Mouse (Mus musculus) lung, embryonic 16.5 days (tissue): Measurements from ENCODE around the gene Fbxo6. TPM values are rescaled to one million over a fixed set of nuclear protein-coding genes. Genes with fewer than 3 reads are reported as not detected.
A peak's percentile ranks its signal among the peaks of the same experiment; 100 is the strongest.
"Not testable (repeated sequence)": the region's sequence is repeated elsewhere in the genome, so short reads cannot be mapped to it uniquely, and the experiment has no call there.

Experiments used
- ATAC-seq: fragments of 200-750 bp; cut with Nextera tagmentation; 2 replicates; pipeline ENCODE4 v1.8.0; 2017; ENCODE audit warnings: low read depth, mild to moderate bottlenecking, moderate library complexity
- H3K27ac ChIP-seq: fragments of 300-500 bp; sonication (generic); 2 replicates; pipeline ENCODE4 v1.5.1; 2014; ENCODE audit warnings: mild to moderate bottlenecking, control low read depth, low read length
- H3K27me3 ChIP-seq: fragments of 300-500 bp; sonication (generic); 2 replicates; pipeline ENCODE4 v1.6.1; 2014; ENCODE audit warnings: low read depth, low read length, mixed read lengths; ENCODE audit not compliant: control insufficient read depth, insufficient read depth
- H3K36me3 ChIP-seq: fragments of 300-500 bp; sonication (generic); 2 replicates; pipeline ENCODE4 v1.6.1; 2014; ENCODE audit warnings: low read length; ENCODE audit not compliant: control insufficient read depth, insufficient read depth
- H3K4me1 ChIP-seq: fragments of 300-500 bp; sonication (generic); replicated peaks from 2 replicates; pipeline ENCODE4 v1.6.1; 2014; ENCODE audit warnings: low read length, mixed read lengths; ENCODE audit not compliant: control insufficient read depth, insufficient read depth
- H3K4me2 ChIP-seq: fragments of 300-500 bp; sonication (generic); 2 replicates; pipeline ENCODE4 v1.6.1; 2014; ENCODE audit warnings: low read depth, low read length, control low read depth
- H3K4me3 ChIP-seq: fragments of 300-500 bp; sonication (generic); 2 replicates; pipeline ENCODE4 v1.5.1; 2014; ENCODE audit warnings: mild to moderate bottlenecking, low read length, control low read depth
- H3K9ac ChIP-seq: fragments of 300-500 bp; sonication (generic); 2 replicates; pipeline ENCODE4 v1.6.1; 2014; ENCODE audit warnings: low read length, control low read depth
- H3K9me3 ChIP-seq: fragments of 300-500 bp; sonication (generic); 2 replicates; pipeline ENCODE4 v1.6.1; 2016; ENCODE audit warnings: low read length; ENCODE audit not compliant: control insufficient read depth
- WGBS: fragments of 180-500 bp; shearing (Covaris S2); extraction: QIAGEN DNeasy Blood & Tissue Kit; methylation state at CpG from one replicate; pipeline ENCODE4 v1.1.7; 2014; 5-methylcytosine and 5-hydroxymethylcytosine counted together
- polyA plus RNA-seq: library from polyadenylated mRNA; unstranded; fragments of >200 nt; fragmentation: Nextera tagmentation; extraction: Ambion mirVana; gene quantifications from 2 replicates; pipeline ENCODE4 v1.2.1, GENCODE M21; 2015

The Fbxo6 gene
- 13.7 and 17.3 TPM in 2 replicates for polyA plus RNA-seq

DNA sequence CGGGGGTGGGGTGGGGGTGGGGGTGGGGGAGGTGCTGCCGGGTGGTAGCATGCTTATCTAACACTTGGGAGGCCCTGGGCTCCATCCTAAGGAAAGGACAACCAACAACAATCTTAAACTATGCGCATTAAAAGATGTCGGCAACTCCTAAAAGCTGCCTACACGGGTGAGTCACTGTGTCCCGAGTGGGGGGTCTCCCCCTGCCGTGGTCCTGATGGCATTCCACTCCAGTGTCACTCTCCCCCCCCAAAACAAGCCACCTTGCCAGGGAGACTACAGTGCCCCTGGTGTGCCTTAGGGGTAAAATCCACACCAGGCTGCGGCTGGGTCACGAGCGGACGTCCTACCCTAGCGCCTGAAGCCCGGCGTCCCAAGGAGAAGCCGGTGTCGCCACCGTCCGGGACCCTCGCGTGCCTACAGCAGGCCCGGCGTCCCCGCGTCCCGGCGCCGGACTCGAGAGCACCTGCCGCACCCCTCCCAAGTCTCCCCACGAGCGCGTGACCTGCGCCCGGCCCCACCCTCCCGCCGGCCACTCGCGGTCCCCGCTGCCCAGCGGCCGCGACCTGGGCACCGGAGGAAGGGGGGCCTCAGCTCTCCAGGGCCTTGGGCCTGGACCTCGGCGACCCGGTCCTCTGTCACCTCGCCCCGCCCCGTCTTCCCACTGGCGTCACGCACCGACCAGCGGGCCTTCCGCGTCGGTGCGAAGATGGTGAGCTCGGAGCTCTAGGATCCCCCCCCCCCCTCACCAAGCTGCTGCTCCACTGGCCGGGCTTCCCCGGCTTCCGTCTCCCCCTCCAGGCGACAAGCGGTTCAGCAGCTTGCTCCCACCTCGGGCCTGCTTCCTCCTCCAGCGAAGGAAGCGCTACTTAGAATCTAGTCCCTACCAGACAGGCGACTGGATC is at the start of gene Fbxo6:
TSS of gene Fbxo6 (minus strand) at position 874 of the 902 bp plus-strand sequence.
- under 1% methylated on average over 54 of the region's 67 CpGs for WGBS
- peak within 1 kb of the TSS; percentile 96 for H3K4me2 ChIP-seq

DNA sequence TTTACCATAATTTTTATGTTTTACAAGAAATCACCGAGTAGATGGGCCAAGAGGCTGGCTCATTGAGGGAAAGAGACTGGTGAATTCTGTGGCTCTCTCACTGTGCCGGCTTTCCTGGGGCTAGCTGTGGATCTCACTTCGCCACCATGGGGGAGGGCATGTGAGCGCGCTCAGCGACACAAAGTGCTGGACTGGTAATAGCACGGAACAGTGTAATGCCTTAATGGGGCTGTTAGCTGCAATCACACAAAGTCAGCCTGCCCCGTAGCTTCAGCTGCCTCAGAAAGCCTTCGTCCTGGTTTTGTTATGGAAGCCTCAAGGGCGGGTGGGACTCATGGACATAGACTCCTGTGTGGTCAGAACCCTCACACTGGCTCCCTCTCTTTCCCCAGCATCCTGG is 46.8 kb upstream of the Fbxo6 start:
- no peaks in the 10 kb centered on the region for H3K4me1 ChIP-seq
- no peak overlapping the region for H3K27ac ChIP-seq
- no peaks in the 10 kb centered on the region for H3K27me3 ChIP-seq
- no peak overlapping the region for H3K9ac ChIP-seq
- no peak overlapping the region for H3K4me2 ChIP-seq
- H3K4me3 ChIP-seq, result no peak overlapping the region
- no peaks in the 10 kb centered on the region for H3K9me3 ChIP-seq
- 62% methylated on average over 10 of the region's 10 CpGs for WGBS
- no peaks in the 10 kb centered on the region for H3K36me3 ChIP-seq
- ATAC-seq, result no peak

More for the DNA sequence above, at the start of gene Fbxo6:
- peaks cover 6% of the 10 kb centered on the region; the same call in 1 of the 2 replicates for H3K4me1 ChIP-seq
- peak within 1 kb of the TSS; percentile 76 for H3K9ac ChIP-seq
- H3K27me3 ChIP-seq, result no peaks in the 10 kb centered on the region
- ATAC-seq, result peak; percentile 91
- H3K27ac ChIP-seq, result peak within 1 kb of the TSS; percentile 70
- peak within 1 kb of the TSS; percentile 72 for H3K4me3 ChIP-seq
- H3K9me3 ChIP-seq, result no peaks in the 10 kb centered on the region
- no peaks in the 10 kb centered on the region for H3K36me3 ChIP-seq

DNA sequence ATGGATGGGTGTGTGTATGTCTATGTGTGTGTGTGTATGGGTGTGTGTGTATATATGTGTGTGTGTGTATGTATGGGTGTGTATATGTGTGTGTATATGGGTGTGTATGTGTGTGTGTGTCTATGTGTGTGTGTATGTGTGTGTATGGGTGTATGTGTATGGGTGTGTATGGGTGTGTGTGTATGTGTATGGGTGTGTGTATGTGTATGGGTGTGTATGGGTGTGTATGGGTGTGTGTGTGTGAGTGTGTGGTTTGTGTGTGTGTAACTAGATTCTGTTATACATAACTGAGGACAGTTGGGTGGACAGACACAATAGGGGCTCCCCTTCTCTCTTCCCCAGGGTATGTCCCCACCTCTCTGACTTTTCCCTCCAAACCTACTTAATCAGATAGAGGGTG is 42.5 kb upstream of the Fbxo6 start:
- Histone ChIP-seq H3K9me3 (no peaks in the 10 kb centered on the region), H3K36me3 (no peaks in the 10 kb centered on the region), H3K27ac (no peak overlapping the region), H3K4me2 (no peak overlapping the region), H3K27me3 (no peaks in the 10 kb centered on the region), H3K4me3 (no peak overlapping the region), H3K9ac (no peak overlapping the region), H3K4me1 (no peaks in the 10 kb centered on the region)
- no peak for ATAC-seq

- no peaks in the 10 kb centered on the region for H3K9me3 ChIP-seq
- ATAC-seq, result no peak
Measured at GRCm38 (mm10) chr4:148192707-148193245, 40.8 kb upstream of the Fbxo6 start.

DNA sequence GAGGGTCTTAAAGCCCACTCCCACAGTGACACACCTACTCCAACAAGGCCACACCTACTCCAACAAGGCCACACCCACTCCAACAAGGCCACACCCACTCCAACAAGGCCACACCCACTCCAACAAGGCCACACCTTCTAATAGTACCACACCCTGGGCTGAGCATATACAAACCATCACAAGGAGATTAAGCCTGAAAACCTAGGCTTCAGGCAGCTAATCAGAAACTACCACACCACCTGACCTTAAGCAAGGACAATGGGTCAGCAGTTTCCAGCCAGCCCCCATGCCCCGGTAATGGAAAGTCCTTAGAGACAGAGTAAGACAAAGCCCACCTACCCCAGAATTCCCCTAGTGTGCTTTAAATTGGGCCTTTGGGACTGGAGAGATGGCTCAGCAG is 36.8 kb upstream of the Fbxo6 start:
- not testable (repeated sequence) for H3K36me3 ChIP-seq, H3K9ac ChIP-seq, ATAC-seq, H3K4me3 ChIP-seq, H3K4me1 ChIP-seq, H3K27ac ChIP-seq, H3K4me2 ChIP-seq, H3K9me3 ChIP-seq, H3K27me3 ChIP-seq
- 92% methylated on average over 1 of the region's 1 CpGs for WGBS

More at GRCm38 (mm10) chr4:148192707-148193245, 40.8 kb upstream of the Fbxo6 start:
- Histone ChIP-seq H3K4me2 (no peak overlapping the region), H3K4me1 (no peaks in the 10 kb centered on the region), H3K9ac (no peak overlapping the region), H3K27ac (no peak overlapping the region), H3K27me3 (no peaks in the 10 kb centered on the region), H3K36me3 (no peaks in the 10 kb centered on the region), H3K4me3 (no peak overlapping the region)
- 25% methylated on average over 11 of the region's 11 CpGs for WGBS

DNA sequence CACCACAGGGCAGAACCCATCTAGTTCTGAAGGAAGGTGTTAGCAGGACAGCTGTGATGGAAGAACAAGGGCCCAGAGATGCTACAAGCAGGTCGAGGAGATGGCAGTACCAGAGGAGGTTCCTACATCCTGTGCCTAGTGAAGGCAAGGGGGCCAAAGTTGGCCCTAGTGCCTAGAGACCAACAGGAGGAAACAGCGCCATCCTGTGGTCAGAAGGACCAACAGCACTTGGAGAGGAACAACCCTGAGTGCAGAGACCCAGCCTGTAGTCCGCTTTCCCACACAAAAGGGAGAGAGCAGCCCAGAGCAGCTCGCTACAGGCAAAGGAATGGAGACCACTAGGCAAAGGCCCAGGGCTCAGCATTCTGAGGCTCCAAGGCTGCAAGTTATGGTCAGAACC is 33.9 kb upstream of the Fbxo6 start:
- Histone ChIP-seq H3K4me2 (no peak overlapping the region), H3K36me3 (no peaks in the 10 kb centered on the region), H3K4me3 (no peak overlapping the region), H3K9ac (no peak overlapping the region), H3K9me3 (no peaks in the 10 kb centered on the region), H3K27ac (no peak overlapping the region), H3K4me1 (no peaks in the 10 kb centered on the region), H3K27me3 (no peaks in the 10 kb centered on the region; the same call in 1 of the 2 replicates)
- ATAC-seq, result no peak
- 57% methylated on average over 4 of the region's 4 CpGs for WGBS

DNA sequence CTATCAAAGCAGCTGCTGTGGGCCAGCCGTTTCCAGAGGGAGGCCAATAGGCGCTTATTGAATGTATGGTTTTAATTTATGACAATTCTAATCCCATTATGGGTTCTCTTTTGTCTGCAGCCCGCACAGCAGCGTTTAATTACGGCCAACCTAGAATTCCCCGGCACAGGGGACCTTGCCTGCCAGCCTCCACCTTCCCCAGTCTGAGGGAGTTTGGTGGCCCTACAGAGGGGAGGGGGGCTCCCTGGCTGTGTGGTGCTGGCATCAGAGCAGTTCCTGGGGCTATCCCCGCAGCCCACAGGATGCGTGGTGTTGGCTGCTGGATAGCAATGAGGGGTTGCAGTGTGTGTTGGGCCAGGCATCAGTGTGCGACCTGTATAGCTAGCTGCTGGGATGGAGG is 32.6 kb upstream of the Fbxo6 start:
- no peak overlapping the region for H3K9ac ChIP-seq
- 66% methylated on average over 9 of the region's 9 CpGs for WGBS
- no peaks in the 10 kb centered on the region; the same call in 1 of the 2 replicates for H3K27me3 ChIP-seq
- ATAC-seq, result no peak
- no peaks in the 10 kb centered on the region for H3K4me1 ChIP-seq
- no peak overlapping the region for H3K4me3 ChIP-seq
- H3K9me3 ChIP-seq, result no peaks in the 10 kb centered on the region
- no peak overlapping the region for H3K27ac ChIP-seq
- no peak overlapping the region for H3K4me2 ChIP-seq
- no peaks in the 10 kb centered on the region for H3K36me3 ChIP-seq

GRCm38 (mm10) chr4:148182363-148182762 is 30.4 kb upstream of the Fbxo6 start:
- H3K27me3 ChIP-seq, result no peaks in the 10 kb centered on the region; the same call in 1 of the 2 replicates
- H3K4me3 ChIP-seq, result no peak overlapping the region
- no peak overlapping the region for H3K9ac ChIP-seq
- no peak for ATAC-seq
- no peak overlapping the region for H3K4me2 ChIP-seq
- no peaks in the 10 kb centered on the region for H3K9me3 ChIP-seq
- no peaks in the 10 kb centered on the region for H3K36me3 ChIP-seq
- H3K27ac ChIP-seq, result no peak overlapping the region
- 40% methylated on average over 7 of the region's 8 CpGs for WGBS
- no peaks in the 10 kb centered on the region for H3K4me1 ChIP-seq

GRCm38 (mm10) chr4:148181483-148181882 is 29.5 kb upstream of the Fbxo6 start:
- ATAC-seq, result no peak
- Histone ChIP-seq H3K27me3 (no peaks in the 10 kb centered on the region; the same call in 1 of the 2 replicates), H3K9ac (no peak overlapping the region), H3K4me3 (no peak overlapping the region), H3K4me2 (no peak overlapping the region), H3K9me3 (no peaks in the 10 kb centered on the region), H3K27ac (no peak overlapping the region), H3K4me1 (no peaks in the 10 kb centered on the region), H3K36me3 (no peaks in the 10 kb centered on the region)
- 79% methylated on average over 12 of the region's 12 CpGs for WGBS
